Mouse (Mus musculus) gastrocnemius, postnatal 14 days (tissue): ENCODE results near the gene Galnt18. TPM values are rescaled to one million over a fixed set of nuclear protein-coding genes. Genes with fewer than 3 reads are reported as not detected.

Source experiments
- DNase-seq: peaks from one replicate; pipeline ENCODE4 v3.0.0; 2021; ENCODE audit warnings: mixed read lengths
- intact Hi-C: fragments of 180-260 bp; cut with DNase I; formaldehyde crosslinking; loops from one replicate; pipeline ENCODE4 v1.15.1; 2025; ENCODE audit warnings: low total_unique reads
- total RNA-seq, 2 experiments: library from RNA; stranded (reverse); gene quantifications; 2 replicates each; pipeline ENCODE4 v1.2.3; 2021

The Galnt18 gene
- total RNA-seq, 2 experiments from 2014 or later, result 8.3 to 8.8 TPM

DNA sequence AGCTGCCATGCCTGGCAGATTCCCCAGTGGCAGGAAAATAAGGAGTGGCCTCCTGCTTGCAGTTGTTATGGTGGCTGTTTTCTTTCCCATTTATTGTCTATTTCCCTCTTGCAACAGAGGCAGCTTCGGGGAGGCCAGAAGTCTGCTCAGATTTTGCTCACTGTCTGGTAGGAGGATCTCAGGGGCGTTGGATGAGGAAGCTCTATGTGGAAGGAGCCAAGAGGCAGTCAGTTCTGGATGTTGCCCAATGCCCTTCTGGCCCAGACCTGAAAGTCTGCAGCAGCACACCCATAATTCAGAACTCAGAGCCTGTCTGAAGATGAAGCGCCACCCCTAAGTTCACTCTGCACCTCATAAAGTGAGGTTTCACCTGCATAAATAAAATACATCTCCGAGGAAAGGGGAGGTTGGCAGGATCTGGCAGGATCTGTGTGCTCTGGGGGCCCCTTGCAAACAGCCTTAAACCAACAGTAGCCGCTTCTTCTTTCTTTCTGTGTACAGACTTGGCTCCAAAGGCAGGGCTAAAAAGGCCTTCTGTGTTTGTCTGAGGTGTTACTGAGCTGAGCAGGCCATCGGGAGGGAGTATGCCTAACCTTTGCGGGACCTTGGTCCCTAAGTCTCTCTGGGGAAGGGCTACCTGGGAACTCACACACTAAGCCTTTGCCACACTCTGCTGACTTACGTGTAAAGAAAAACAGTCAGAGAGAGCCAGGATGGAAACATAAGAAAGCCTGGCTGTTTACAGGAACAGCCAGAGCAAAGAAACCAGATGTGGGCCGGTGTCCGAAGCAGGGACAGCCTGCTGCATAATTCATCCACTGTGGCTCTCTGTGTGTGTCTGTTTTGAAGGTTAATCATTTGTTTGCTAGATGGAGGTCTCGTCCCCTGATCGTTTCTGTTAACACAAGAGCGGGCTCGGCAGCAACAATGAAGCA is 116.4 kb downstream of the Galnt18 start:
- peak; percentile 37 for DNase-seq
- intact Hi-C loops, result no loop called here

DNA sequence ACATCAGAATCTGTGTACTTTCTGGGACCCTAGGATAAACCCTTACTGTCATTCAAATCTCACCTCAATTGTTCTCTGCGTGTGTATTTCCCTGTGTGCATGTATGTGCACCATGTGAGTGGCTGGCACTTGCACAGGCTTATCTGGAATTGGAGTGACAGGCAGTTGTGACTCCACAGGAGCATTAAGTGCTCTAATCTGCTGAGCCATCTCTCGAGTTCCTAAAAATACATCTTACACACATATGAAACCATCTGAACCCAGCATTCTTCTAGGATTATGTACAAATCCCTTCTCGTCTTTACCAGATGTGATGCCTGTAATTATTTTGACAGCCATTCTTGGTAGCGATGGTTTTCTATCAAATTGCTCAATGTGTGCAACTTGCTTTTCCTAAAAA is 121.2 kb downstream of the Galnt18 start:
- DNase-seq, result no peak
- intact Hi-C loops, result no loop called here

DNA sequence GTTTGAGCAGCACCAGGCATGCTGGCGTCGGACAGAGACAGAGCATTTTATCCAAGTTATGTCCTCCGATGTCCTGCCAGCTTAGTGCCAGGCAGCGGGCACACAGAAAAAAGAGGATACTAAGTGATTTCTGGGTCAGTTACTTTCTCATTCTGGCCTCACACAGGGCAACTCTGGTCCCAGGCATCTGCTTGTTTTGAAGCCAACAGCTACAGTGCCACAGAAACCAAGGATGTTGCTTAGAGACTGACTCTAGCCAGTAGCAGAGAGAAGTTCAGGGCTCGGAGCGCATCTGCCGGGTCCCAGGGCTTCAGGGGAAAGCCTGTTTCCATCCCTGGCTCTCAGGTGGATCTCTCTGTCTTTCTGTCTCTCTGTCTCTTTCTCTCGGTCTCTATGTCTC is 124.8 kb downstream of the Galnt18 start:
- no peak for DNase-seq
- intact Hi-C loops, result no loop called here

DNA sequence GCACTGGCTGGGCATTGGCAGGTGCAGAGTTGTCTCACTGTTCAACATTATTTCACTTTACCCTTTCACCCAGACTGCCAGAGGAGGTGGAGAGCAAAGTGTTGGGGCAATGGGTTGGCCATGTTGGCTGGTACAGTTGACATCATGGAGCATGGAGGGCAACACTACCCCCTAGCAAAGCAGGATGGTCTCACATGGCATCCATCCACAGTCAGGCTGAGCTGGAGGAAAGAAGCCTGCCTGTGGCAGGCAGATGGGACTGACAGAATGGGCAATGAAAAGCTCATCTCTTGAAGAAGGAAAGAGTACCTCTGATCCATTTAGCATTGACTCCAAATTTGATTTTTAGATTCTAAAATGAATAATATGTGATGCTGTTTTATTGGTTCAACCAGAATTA is 125.3 kb downstream of the Galnt18 start:
- intact Hi-C loops, result no loop called here

DNA sequence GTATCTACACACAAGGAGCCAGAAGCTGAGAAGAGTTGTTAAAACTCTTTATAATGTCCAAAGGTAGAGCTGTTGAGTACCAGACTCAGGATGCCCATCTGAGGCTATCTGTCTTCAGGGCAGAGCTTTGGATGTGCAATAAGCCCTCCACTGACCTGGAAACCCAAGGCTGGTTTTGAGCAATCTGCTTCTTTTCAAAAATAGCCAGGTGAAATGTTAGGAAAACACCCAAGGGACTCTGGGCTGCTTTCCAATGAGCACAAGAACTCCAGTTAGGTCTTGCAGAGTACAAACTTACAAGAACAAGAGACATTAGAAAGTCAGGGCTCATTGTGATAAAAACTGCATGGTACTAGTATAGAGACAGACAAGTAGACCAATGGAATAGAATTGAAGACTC is 135.4 kb downstream of the Galnt18 start:
- DNase-seq, result no peak

More for the DNA sequence above, 125.3 kb downstream of the Galnt18 start:
- DNase-seq, result no peak

DNA sequence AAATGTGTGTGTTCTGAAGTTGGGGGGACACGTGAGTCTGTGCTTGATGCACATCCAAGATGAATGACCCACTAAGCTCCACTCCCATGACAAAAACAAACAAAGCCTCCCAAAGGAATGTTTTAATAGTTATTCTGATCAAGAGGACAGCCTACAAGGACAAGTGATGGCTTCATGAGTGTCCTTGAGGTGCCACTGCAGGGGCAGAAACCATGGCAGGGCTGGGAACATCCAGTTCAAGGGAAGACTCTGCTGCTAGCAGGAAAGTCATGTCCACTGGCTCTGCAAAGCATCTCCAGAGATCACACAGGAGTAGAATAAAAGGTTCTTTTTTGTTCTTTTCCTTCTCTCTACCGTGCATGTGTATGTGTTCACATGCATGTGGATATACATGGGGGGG is 140.9 kb downstream of the Galnt18 start:
- DNase-seq, result no peak
- intact Hi-C loops, result no loop called here

More for the DNA sequence above, 135.4 kb downstream of the Galnt18 start:
- intact Hi-C loops, result no loop called here

DNA sequence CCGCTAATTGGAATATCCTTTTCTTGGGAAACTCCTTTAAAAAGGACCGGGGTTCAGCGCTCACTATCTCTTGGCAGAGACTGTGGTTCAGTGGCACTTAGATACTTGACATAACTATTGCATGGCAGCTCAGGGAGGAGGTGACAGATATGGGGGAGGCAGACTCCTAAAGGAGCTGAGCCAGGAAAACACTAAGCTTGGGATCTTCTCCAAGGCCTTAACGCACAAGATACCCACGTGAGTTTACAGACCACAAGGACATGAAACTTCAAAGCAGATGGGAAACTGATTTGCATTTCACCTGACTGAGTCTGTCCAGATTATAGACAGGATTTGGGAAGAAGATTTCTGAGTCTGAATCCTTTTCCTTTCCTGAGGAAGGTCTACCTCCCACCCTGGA is 141.3 kb downstream of the Galnt18 start:
- no peak for DNase-seq
- intact Hi-C loops, result no loop called here

DNA sequence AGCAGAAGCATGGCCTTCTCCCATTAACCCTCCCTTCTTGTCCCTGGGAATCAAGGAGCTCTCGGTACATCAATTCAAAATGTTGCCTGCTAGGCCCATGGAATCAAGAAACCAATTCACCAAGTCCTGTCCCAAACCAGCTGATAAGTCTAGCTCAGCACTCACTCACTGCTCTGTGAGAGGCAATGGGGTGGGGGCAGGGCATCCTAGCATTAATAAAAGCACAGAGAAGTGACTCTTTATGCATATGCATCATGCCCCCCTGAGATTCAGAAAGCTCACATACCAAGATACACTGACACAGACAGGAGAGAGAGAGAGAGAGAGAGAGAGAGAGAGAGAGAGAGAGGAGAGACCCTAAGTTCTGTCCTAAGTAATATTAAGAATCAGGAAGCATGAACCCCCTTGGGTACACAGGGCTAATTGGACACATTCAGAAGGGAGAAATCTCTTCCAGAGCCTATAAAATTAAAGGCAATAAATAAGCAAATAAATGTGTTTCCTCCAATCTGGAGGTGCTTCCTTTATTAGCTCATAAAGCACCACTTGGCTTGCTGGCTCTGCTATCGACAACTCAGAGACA is 141.8 kb downstream of the Galnt18 start:
- intact Hi-C loops, result no loop called here
- no peak for DNase-seq

DNA sequence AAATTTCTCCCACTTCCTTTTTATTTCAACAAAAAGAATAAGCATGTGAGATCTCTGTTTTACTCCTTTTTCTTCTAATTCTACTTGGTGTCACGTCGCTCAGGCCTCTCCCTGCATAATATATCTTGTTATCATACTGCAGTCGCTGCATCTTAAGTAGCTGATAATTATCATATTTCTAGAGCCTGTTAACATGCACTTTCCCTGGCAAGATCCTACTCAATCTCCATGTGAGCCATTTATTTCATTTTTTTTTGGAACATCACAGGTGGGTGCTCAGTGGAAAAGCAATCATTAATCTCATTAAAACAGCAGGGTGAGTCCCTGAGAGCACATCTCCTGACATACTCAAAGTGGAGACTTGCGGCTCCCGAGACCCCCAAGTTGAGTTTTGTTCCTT is 143.3 kb downstream of the Galnt18 start:
- no peak for DNase-seq
- intact Hi-C loops, result no loop called here

DNA sequence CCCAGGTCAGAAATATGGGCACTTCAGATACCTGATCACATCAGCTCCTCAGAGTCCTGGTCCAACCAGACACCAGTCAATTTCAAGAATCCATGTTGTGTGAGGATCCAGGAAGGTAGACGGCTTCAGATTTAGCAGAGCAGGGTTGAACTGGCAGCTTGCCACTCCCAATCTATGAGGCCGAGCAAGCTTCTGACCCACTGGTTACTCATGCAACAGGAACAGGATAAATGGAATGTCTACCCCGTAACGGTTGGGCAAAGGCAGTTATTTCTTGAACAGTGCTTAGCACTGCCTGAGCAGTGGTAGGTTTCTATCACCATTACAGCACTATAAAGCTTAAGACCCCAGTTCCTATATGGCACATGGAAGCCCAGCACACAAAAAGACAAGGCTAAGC is 148.5 kb downstream of the Galnt18 start:
- no peak for DNase-seq
- intact Hi-C loops, result no loop called here

DNA sequence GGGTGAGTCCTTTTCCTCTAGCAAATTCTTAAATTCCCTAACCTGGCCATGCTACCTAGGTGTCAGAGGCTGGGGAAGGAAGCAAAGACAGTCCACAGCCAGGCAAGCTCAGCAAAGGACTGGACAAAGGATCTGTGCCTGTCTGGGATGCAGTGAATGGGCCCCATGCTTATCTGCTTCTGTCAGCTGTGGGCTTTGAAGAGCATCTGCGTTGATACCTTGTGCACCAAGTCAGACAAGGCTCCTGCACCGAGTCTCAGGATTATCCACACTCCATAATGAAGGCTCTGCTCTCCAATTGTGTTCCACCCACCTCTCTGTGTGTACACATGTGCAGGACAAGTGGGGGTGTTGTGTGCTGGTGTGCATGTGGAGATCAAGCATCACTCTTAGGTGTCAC is 153.5 kb downstream of the Galnt18 start:
- no peak for DNase-seq
- intact Hi-C loops, result no loop called here

DNA sequence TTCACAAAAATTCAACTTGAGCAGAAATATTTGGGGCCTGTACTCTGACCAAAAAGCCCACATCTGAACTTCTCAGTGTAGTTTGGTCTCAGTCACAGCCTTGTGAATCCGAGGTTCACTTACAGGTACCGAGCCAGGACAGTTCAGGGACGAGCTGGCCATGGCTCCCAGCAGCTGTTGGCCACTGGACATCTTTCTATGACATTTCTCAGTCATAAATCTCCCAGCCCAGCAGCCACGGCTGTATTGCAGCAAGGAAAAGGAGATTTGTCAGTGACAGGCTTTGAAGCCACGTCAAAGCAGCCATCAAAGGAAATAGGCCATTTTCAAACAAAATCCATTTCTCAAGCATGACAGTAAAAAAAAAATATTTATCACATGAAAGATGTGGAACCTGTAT is 154.0 kb downstream of the Galnt18 start:
- peak; percentile 13 for DNase-seq
- intact Hi-C loops, result no loop called here

DNA sequence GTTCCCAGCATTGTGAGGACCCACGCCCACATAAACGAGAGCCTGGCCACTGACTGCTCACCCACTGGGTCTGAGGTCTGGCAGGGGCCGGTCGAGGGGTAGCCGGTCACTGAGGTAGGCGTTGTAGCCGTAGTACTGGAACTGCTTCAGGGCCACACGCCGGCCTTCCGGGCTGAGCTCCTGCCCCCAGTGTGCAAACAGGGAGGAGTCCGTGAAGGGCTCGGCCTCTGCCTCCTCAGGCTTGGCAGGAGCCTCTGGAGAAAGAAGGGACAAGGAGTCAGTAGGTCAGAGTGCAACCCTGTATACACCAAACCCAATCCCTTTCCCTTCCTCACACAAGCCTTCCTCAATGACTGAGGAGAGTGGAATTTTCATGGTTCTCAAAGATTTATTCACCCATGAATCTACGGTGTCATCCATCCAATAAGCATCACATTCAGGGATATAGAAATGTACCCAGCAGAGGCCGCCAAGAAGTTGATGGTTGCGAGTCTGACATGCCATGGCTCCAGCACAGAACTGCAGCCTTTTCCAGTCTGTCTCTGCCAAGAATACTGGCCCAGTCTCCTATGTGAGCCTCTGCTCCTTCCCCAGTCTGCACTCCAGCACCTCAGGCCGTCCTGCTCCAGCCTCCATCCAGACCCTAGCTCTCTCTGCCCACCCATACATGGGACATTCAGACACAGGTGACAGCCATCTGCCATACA is 163.4 kb downstream of the Galnt18 start:
- intact Hi-C loops, result no loop called here
- DNase-seq, result peak; percentile 20

DNA sequence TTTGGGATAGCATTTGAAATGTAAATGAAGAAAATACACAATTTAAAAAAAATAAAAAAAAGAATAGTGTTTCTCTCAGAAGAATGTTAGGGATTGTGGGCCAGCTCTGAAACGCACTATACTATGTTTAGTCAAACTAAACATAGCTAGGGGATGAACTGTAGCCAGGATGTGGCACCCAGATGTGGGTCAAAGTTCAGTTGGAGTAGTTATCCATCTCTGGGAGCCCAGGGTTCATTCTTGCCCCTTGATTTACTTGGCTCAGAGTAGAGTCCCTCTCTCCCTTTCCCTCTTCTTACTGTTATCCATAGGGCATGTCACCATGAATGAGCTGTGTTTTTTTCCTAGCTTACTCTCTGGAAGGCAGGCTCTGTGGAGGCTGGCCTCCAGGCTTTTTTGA is 165.3 kb downstream of the Galnt18 start:
- no peak for DNase-seq
- intact Hi-C loops, result no loop called here

DNA sequence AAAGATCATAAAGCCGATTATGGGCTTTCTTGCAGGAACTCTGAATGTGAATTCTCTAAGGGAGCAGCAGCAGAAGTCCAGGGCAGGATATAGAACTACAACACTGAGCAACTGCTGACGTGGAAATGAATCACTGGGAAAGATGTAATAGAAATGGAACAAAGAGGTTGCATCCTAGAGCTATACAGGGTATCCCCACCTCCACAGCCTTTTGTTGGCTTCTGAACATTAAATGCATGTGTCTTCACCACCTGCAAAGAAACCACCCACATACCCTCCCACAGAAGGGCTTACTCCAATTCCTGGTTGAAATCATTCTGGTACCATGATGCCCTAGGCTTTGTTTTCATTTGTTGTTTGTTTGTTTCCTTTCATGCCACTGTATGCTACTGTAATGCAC is 172.3 kb downstream of the Galnt18 start:
- intact Hi-C loops, result no loop called here
- DNase-seq, result no peak

DNA sequence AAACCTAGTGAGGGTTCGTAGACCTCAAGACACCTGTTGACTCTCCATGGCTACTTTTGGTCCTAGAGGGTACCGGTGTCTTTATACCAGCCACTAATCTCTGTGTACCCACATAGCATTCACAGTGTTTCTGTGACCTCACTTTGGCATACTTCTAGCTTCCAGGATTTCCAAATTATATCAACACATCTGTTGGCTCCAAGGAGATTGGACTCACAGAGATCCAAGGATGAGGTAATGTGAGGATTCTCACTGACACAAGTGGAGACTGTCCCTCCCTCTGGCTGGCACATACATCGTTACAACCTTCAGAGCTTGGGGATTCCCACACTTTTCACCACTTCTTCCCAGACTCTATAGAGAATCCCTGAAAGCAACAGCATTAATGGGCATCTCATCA is 173.7 kb downstream of the Galnt18 start:
- no peak for DNase-seq
- intact Hi-C loops, result no loop called here

DNA sequence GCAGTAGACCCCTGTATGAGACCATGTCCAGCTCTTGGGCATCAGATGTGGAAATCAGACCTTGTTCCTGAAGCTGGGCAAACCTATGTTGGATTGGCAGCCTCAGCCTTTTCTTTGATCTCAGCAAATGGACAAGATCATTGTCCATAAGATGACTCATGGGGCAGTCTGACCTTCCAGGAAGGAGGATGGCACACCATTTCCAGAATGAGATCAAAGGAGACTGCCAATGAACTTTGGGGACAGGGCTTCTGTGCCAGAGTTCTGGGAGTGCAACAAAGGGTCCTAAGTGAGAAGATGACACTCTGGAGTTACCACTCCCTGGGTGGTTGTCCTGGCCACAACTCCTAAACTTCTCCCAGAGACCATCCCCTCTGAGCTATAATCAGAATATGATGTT is 174.1 kb downstream of the Galnt18 start:
- no peak for DNase-seq
- intact Hi-C loops, result no loop called here

DNA sequence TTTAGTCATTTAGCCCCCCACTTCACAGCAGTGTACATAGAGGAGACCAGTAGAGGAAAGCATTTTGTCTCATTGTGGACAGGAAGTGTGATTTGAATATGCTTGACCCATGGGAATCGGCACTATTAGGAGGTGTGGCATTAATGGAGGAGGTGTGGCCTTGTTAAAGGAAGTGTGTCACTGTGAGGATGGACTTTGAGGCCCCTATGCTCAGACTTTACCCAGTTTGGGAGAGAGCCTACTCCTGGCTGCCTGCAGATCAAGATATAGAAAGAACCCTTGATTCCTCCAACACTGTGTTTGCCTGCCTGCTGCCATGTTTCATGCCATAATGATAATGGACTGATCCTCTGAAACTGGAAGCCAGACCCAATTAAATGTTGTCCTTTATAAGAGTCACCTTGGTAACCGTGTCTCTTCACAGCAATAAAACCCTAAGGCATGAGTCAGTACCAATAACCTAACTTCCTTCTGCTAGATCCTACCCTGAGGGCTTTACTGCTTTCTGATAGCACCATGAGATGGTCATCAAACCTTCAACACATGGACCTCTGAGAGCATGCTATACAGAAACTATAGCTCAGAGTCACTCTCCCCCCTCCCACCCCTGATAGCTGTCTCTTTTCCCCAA is 175.1 kb downstream of the Galnt18 start:
- intact Hi-C loops, result no loop called here
- no peak for DNase-seq

DNA sequence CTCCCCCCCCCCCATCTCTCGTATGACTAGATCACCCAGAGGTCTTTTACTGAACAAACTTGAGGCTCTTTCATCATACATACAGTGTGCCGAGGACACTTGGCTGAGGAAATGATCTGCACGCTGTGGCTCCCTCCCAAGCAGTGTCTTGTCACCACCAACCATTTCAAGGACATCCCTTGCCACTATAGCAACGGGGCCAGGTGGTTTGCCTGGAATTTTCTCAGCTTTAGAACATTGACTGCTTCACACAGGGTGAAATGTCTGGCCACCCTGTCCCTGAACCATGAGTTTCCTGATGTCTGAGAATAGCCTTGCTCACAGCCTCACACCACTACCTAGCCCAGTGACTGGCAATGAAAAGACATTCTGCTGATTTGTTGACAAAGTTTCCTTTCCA is 176.6 kb downstream of the Galnt18 start:
- no peak for DNase-seq
- intact Hi-C loops, result no loop called here
